Mouse (Mus musculus): ENCODE data around the gene Olfr554. TPM values are rescaled to one million over a fixed set of nuclear protein-coding genes. Genes with fewer than 3 reads are reported as not detected.
"Not testable (repeated sequence)": the region's sequence is repeated elsewhere in the genome, so short reads cannot be mapped to it uniquely, and the experiment has no call there.

Gene Olfr554
- not detected in 2 replicates for polyA plus RNA-seq (2016; fragmentation: Nextera tagmentation; extraction: Ambion mirVana)

- H3K9ac ChIP-seq, result no peak within 1 kb of the TSS
- H3K27ac ChIP-seq, result no peak within 1 kb of the TSS
- H3K9me3 ChIP-seq, result no peaks in the 10 kb centered on the region
- WGBS, result 88% methylated on average over 1 of the region's 1 CpGs
- H3K4me3 ChIP-seq, result no peak within 1 kb of the TSS
- H3K4me1 ChIP-seq, result no peaks in the 10 kb centered on the region
- H3K36me3 ChIP-seq, result no peaks in the 10 kb centered on the region
- ATAC-seq (ENCODE audit: low FRiP score, low read depth), result no peak
- H3K4me2 ChIP-seq (replicated peaks), result no peak within 1 kb of the TSS
- no peaks in the 10 kb centered on the region for H3K27me3 ChIP-seq (replicated peaks)
These were observed at the start of gene Olfr554 for GRCm38 (mm10) chr7:102638132-102638531. Gene Olfr554, plus strand, starts transcription at chr7:102638432.

- ATAC-seq (ENCODE audit: low FRiP score, low read depth), result no peak
- no peaks in the 10 kb centered on the region for H3K9me3 ChIP-seq
- 93% methylated on average over 3 of the region's 3 CpGs for WGBS
These were observed 46.4 kb upstream of the Olfr554 start, which contains the start of gene Olfr551 for GRCm38 (mm10) chr7:102591786-102592185. Gene Olfr551, minus strand, starts transcription at chr7:102591886.

GRCm38 (mm10) chr7:102597378-102598031, 40.7 kb upstream of the Olfr554 start, which contains the start of gene Olfr552:
Gene Olfr552, plus strand, starts transcription at chr7:102597770.
- H3K9me3 ChIP-seq, result no peaks in the 10 kb centered on the region
- ATAC-seq (ENCODE audit: low FRiP score, low read depth), result no peak
- WGBS, result 67% methylated on average over 1 of the region's 1 CpGs

More at GRCm38 (mm10) chr7:102591786-102592185, 46.4 kb upstream of the Olfr554 start, which contains the start of gene Olfr551:
- Histone ChIP-seq H3K4me2 (replicated peaks) (no peak within 1 kb of the TSS), H3K4me3 (no peak within 1 kb of the TSS), H3K9ac (no peak within 1 kb of the TSS), H3K36me3 (no peaks in the 10 kb centered on the region), H3K27me3 (replicated peaks) (no peaks in the 10 kb centered on the region), H3K27ac (no peak within 1 kb of the TSS), H3K4me1 (no peaks in the 10 kb centered on the region)

GRCm38 (mm10) chr7:102618118-102618517, 20.1 kb upstream of the Olfr554 start, which contains the start of gene Olfr553:
Gene Olfr553, minus strand, starts transcription at chr7:102618218.
- ATAC-seq (ENCODE audit: low FRiP score, low read depth), result no peak
- Histone ChIP-seq H3K27me3 (replicated peaks) (no peaks in the 10 kb centered on the region), H3K4me1 (no peaks in the 10 kb centered on the region), H3K36me3 (no peaks in the 10 kb centered on the region), H3K4me2 (replicated peaks) (no peak within 1 kb of the TSS), H3K4me3 (no peak within 1 kb of the TSS), H3K9ac (no peak within 1 kb of the TSS), H3K27ac (no peak within 1 kb of the TSS), H3K9me3 (no peaks in the 10 kb centered on the region)

More at GRCm38 (mm10) chr7:102597378-102598031, 40.7 kb upstream of the Olfr554 start, which contains the start of gene Olfr552:
- no peak within 1 kb of the TSS for H3K4me2 ChIP-seq (replicated peaks)
- H3K27me3 ChIP-seq (replicated peaks), result no peaks in the 10 kb centered on the region
- no peak within 1 kb of the TSS for H3K4me3 ChIP-seq
- no peaks in the 10 kb centered on the region for H3K36me3 ChIP-seq
- no peaks in the 10 kb centered on the region for H3K4me1 ChIP-seq
- no peak within 1 kb of the TSS for H3K27ac ChIP-seq
- H3K9ac ChIP-seq, result no peak within 1 kb of the TSS

GRCm38 (mm10) chr7:102619608-102620007, 18.6 kb upstream of the Olfr554 start:
- Histone ChIP-seq H3K27me3 (replicated peaks) (no peaks in the 10 kb centered on the region), H3K9ac (no peak overlapping the region), H3K4me3 (no peak overlapping the region), H3K9me3 (no peaks in the 10 kb centered on the region), H3K36me3 (no peaks in the 10 kb centered on the region), H3K27ac (no peak overlapping the region), H3K4me1 (no peaks in the 10 kb centered on the region), H3K4me2 (replicated peaks) (no peak overlapping the region)
- ATAC-seq (ENCODE audit: low FRiP score, low read depth), result no peak
- WGBS, result 77% methylated on average over 5 of the region's 5 CpGs

- not testable (repeated sequence) for H3K9me3 ChIP-seq; H3K36me3 ChIP-seq; H3K27me3 ChIP-seq (replicated peaks); H3K27ac ChIP-seq; H3K4me1 ChIP-seq; ATAC-seq (ENCODE audit: low FRiP score, low read depth); H3K4me2 ChIP-seq (replicated peaks); H3K9ac ChIP-seq; H3K4me3 ChIP-seq
- 89% methylated on average over 19 of the region's 19 CpGs for WGBS
These were observed 17.9 kb upstream of the Olfr554 start for GRCm38 (mm10) chr7:102620368-102620767.

- no peaks in the 10 kb centered on the region for H3K27me3 ChIP-seq (replicated peaks)
- H3K9ac ChIP-seq, result no peak overlapping the region
- 33% methylated on average over 3 of the region's 3 CpGs for WGBS
- H3K36me3 ChIP-seq, result no peaks in the 10 kb centered on the region
- no peak for ATAC-seq (ENCODE audit: low FRiP score, low read depth)
- no peak overlapping the region for H3K4me3 ChIP-seq
- H3K27ac ChIP-seq, result no peak overlapping the region
- no peak overlapping the region for H3K4me2 ChIP-seq (replicated peaks)
- H3K9me3 ChIP-seq, result no peaks in the 10 kb centered on the region
- H3K4me1 ChIP-seq, result no peaks in the 10 kb centered on the region
These were observed 1.6 kb upstream of the Olfr554 start for GRCm38 (mm10) chr7:102636665-102637064.

- WGBS, result 89% methylated on average over 4 of the region's 4 CpGs
- H3K9ac ChIP-seq; H3K36me3 ChIP-seq; ATAC-seq (ENCODE audit: low FRiP score, low read depth); H3K9me3 ChIP-seq; H3K27me3 ChIP-seq (replicated peaks); H3K4me2 ChIP-seq (replicated peaks); H3K4me3 ChIP-seq; H3K27ac ChIP-seq; H3K4me1 ChIP-seq: not testable (repeated sequence)
These were observed 6.7 kb downstream of the Olfr554 start for GRCm38 (mm10) chr7:102644945-102645344.

- no peaks in the 10 kb centered on the region for H3K9me3 ChIP-seq
- H3K36me3 ChIP-seq, result no peaks in the 10 kb centered on the region
- H3K9ac ChIP-seq, result no peak within 1 kb of the TSS
- H3K4me1 ChIP-seq, result no peaks in the 10 kb centered on the region
- no peak for ATAC-seq (ENCODE audit: low FRiP score, low read depth)
- no peak within 1 kb of the TSS for H3K27ac ChIP-seq
- no peaks in the 10 kb centered on the region for H3K27me3 ChIP-seq (replicated peaks)
- WGBS, result 73% methylated on average over 1 of the region's 1 CpGs
- H3K4me2 ChIP-seq (replicated peaks), result no peak within 1 kb of the TSS
- H3K4me3 ChIP-seq, result no peak within 1 kb of the TSS
These were observed 20.3 kb downstream of the Olfr554 start, which contains the start of gene Olfr555 for GRCm38 (mm10) chr7:102658523-102658922. Gene Olfr555, plus strand, starts transcription at chr7:102658823.

- no peak for ATAC-seq (ENCODE audit: low FRiP score, low read depth)
- no peaks in the 10 kb centered on the region for H3K27me3 ChIP-seq (replicated peaks)
- H3K27ac ChIP-seq, result no peak within 1 kb of the TSS
- H3K9ac ChIP-seq, result no peak within 1 kb of the TSS
- no peak within 1 kb of the TSS for H3K4me3 ChIP-seq
- no peaks in the 10 kb centered on the region for H3K36me3 ChIP-seq
- 16% methylated on average over 3 of the region's 3 CpGs for WGBS
- no peaks in the 10 kb centered on the region for H3K4me1 ChIP-seq
- H3K9me3 ChIP-seq, result no peaks in the 10 kb centered on the region
- no peak within 1 kb of the TSS for H3K4me2 ChIP-seq (replicated peaks)
These were observed 26.4 kb downstream of the Olfr554 start, which contains the start of gene Olfr556 for GRCm38 (mm10) chr7:102664599-102664998. Gene Olfr556, plus strand, starts transcription at chr7:102664899.

- no peak overlapping the region for H3K4me2 ChIP-seq (replicated peaks)
- WGBS, result 52% methylated on average over 2 of the region's 2 CpGs
- no peaks in the 10 kb centered on the region for H3K9me3 ChIP-seq
- no peaks in the 10 kb centered on the region for H3K27me3 ChIP-seq (replicated peaks)
- H3K4me3 ChIP-seq, result no peak overlapping the region
- no peaks in the 10 kb centered on the region for H3K36me3 ChIP-seq
- no peak for ATAC-seq (ENCODE audit: low FRiP score, low read depth)
- H3K27ac ChIP-seq, result no peak overlapping the region
- no peak overlapping the region for H3K9ac ChIP-seq
- no peaks in the 10 kb centered on the region for H3K4me1 ChIP-seq
These were observed 27.1 kb downstream of the Olfr554 start for GRCm38 (mm10) chr7:102665378-102665777.

- H3K27me3 ChIP-seq (replicated peaks), result no peaks in the 10 kb centered on the region
- no peak overlapping the region for H3K4me2 ChIP-seq (replicated peaks)
- no peaks in the 10 kb centered on the region for H3K9me3 ChIP-seq
- ATAC-seq (ENCODE audit: low FRiP score, low read depth), result no peak
- no peak overlapping the region for H3K27ac ChIP-seq
- WGBS, result 90% methylated on average over 2 of the region's 2 CpGs
- H3K9ac ChIP-seq, result no peak overlapping the region
- no peaks in the 10 kb centered on the region; the same call in 1 of the 2 replicates for H3K36me3 ChIP-seq
- H3K4me3 ChIP-seq, result no peak overlapping the region
- no peaks in the 10 kb centered on the region for H3K4me1 ChIP-seq
These were observed 38.0 kb downstream of the Olfr554 start for GRCm38 (mm10) chr7:102676225-102676624.

GRCm38 (mm10) chr7:102681916-102682315, 43.7 kb downstream of the Olfr554 start:
- no peak for ATAC-seq (ENCODE audit: low FRiP score, low read depth)

More at GRCm38 (mm10) chr7:102681916-102682315, 43.7 kb downstream of the Olfr554 start:
- no peak overlapping the region for H3K27ac ChIP-seq
- 96% methylated on average over 1 of the region's 1 CpGs for WGBS
- H3K4me1 ChIP-seq, result no peaks in the 10 kb centered on the region
- H3K9ac ChIP-seq, result no peak overlapping the region
- no peaks in the 10 kb centered on the region for H3K9me3 ChIP-seq
- no peaks in the 10 kb centered on the region; the same call in 1 of the 2 replicates for H3K36me3 ChIP-seq
- H3K27me3 ChIP-seq (replicated peaks), result no peaks in the 10 kb centered on the region
- no peak overlapping the region for H3K4me3 ChIP-seq
- no peak overlapping the region for H3K4me2 ChIP-seq (replicated peaks)
